Mouse (Mus musculus) stomach, embryonic 16.5 days (tissue): Measurements from ENCODE around the gene Trim58. TPM values are rescaled to one million over a fixed set of nuclear protein-coding genes. Genes with fewer than 3 reads are reported as not detected.

ENCODE experiments used
- ATAC-seq: fragments of 200-750 bp; cut with Nextera tagmentation; 2 replicates; pipeline ENCODE4 v1.8.0; 2017; ENCODE audit warnings: moderate number of reproducible peaks, moderate TSS enrichment; ENCODE audit not compliant: insufficient read depth, low FRiP score
- H3K27ac ChIP-seq: fragments of 300-500 bp; sonication (generic); 2 replicates; pipeline ENCODE4 v1.5.1; 2014; ENCODE audit warnings: low read length
- H3K27me3 ChIP-seq: fragments of 300-500 bp; sonication (generic); 2 replicates; pipeline ENCODE4 v1.6.1; 2014; ENCODE audit warnings: low read length, control low read depth, mixed read lengths; ENCODE audit not compliant: control insufficient read depth, insufficient read depth
- H3K36me3 ChIP-seq: fragments of 300-500 bp; sonication (generic); 2 replicates; pipeline ENCODE4 v1.6.1; 2014; ENCODE audit warnings: low read length; ENCODE audit not compliant: control insufficient read depth, insufficient read depth
- H3K4me1 ChIP-seq: fragments of 300-500 bp; sonication (generic); 2 replicates; pipeline ENCODE4 v1.6.1; 2014; ENCODE audit warnings: low read length, control low read depth, mixed read lengths; ENCODE audit not compliant: control insufficient read depth, insufficient read depth
- H3K4me2 ChIP-seq: fragments of 300-500 bp; sonication (generic); 2 replicates; pipeline ENCODE4 v1.6.1; 2014; ENCODE audit warnings: low read depth, low read length, mixed read lengths
- H3K4me3 ChIP-seq: fragments of 300-500 bp; sonication (generic); replicated peaks from 2 replicates; pipeline ENCODE4 v1.5.1; 2014; ENCODE audit warnings: mild to moderate bottlenecking, low read length
- H3K9ac ChIP-seq: fragments of 300-500 bp; sonication (generic); 2 replicates; pipeline ENCODE4 v1.6.1; 2014; ENCODE audit warnings: low read length
- H3K9me3 ChIP-seq: fragments of 300-500 bp; sonication (generic); replicated peaks from 2 replicates; pipeline ENCODE4 v1.6.1; 2016; ENCODE audit warnings: low read length, control low read depth; ENCODE audit not compliant: control insufficient read depth
- WGBS: fragments of 180-500 bp; shearing (Covaris S2); extraction: QIAGEN DNeasy Blood & Tissue Kit; methylation state at CpG from one replicate; pipeline ENCODE4 v1.1.7; 2014; 5-methylcytosine and 5-hydroxymethylcytosine counted together
- polyA plus RNA-seq: library from polyadenylated mRNA; unstranded; fragments of >200 nt; fragmentation: Nextera tagmentation; extraction: Ambion mirVana; gene quantifications from 2 replicates; pipeline ENCODE4 v1.2.1, GENCODE M21; 2015

Gene Trim58
- 0.66 and 0.67 TPM in 2 replicates for polyA plus RNA-seq

GRCm38 (mm10) chr11:58640272-58640867, at the start of gene Trim58:
Gene Trim58, plus strand, starts transcription at chr11:58640465.
- H3K4me3 ChIP-seq: peak within 1 kb of the TSS; percentile 37
- 4% methylated on average over 34 of the region's 34 CpGs for WGBS
- H3K9me3 ChIP-seq: no peaks in the 10 kb centered on the region
- H3K36me3 ChIP-seq: no peaks in the 10 kb centered on the region
- peak within 1 kb of the TSS; percentile 47; the same call in 1 of the 2 replicates for H3K9ac ChIP-seq
- H3K27me3 ChIP-seq: no peaks in the 10 kb centered on the region
- peaks cover 6% of the 10 kb centered on the region; the same call in 1 of the 2 replicates for H3K4me1 ChIP-seq
- H3K27ac ChIP-seq: no peak within 1 kb of the TSS
- ATAC-seq: no peak
- peak within 1 kb of the TSS; percentile 56 for H3K4me2 ChIP-seq

- H3K9me3 ChIP-seq: no peaks in the 10 kb centered on the region
- no peak within 1 kb of the TSS for H3K4me2 ChIP-seq
- H3K4me1 ChIP-seq: no peaks in the 10 kb centered on the region
- H3K27ac ChIP-seq: no peak within 1 kb of the TSS
- no peak for ATAC-seq
- no peaks in the 10 kb centered on the region for H3K36me3 ChIP-seq
- H3K9ac ChIP-seq: no peak within 1 kb of the TSS
- H3K4me3 ChIP-seq: no peak within 1 kb of the TSS
- H3K27me3 ChIP-seq: no peaks in the 10 kb centered on the region
- 76% methylated on average over 6 of the region's 6 CpGs for WGBS
Measured at GRCm38 (mm10) chr11:58594814-58595213, 45.5 kb upstream of the Trim58 start, which contains the start of gene Olfr324. Gene Olfr324, plus strand, starts transcription at chr11:58595114.

DNA sequence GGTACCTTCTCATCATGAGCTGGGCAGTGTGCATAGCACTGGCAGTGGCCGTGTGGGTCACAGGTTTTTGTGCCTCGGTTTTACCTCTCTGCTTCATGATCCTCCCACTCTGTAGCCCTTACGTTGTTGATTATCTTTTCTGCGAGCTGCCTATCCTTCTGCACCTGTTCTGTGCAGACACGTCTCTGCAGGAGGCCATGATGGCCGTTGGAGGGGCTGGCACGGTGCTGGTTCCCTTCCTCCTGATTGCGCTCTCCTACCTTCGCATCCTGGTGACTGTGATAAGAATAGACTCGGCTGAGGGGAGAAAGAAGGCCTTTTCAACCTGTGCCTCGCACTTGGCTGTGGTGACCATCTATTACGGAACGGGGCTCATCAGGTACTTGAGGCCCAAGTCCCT, 42.4 kb upstream of the Trim58 start:
- WGBS: 79% methylated on average over 13 of the region's 13 CpGs
- no peaks in the 10 kb centered on the region for H3K36me3 ChIP-seq
- ATAC-seq: no peak
- no peak overlapping the region for H3K27ac ChIP-seq
- H3K27me3 ChIP-seq: no peaks in the 10 kb centered on the region
- H3K4me2 ChIP-seq: no peak overlapping the region
- no peaks in the 10 kb centered on the region for H3K4me1 ChIP-seq
- H3K9me3 ChIP-seq: no peaks in the 10 kb centered on the region
- H3K9ac ChIP-seq: no peak overlapping the region
- H3K4me3 ChIP-seq: no peak overlapping the region

DNA sequence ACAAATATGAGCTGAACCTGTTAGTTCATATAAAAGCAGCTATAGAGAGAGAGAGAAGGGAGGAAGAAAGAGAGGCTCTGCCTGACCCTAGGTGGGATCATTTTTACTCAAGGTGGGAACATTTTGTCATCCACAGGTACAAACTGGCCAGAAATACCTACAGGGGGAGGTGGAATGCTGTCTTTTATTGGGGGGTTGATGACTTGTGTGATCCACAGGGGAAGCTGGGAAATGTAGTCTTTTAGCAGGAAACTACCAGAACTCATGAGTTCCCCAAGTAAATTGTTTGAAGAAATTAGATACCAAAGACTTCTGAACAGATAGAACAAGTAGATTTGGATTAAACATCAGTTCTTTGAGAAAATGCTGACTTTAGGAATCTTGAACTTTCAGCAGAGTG, 38.2 kb upstream of the Trim58 start:
- Histone ChIP-seq H3K27ac (no peak overlapping the region), H3K36me3 (no peaks in the 10 kb centered on the region), H3K4me3 (no peak overlapping the region), H3K4me1 (no peaks in the 10 kb centered on the region), H3K9ac (no peak overlapping the region; the same call in 1 of the 2 replicates), H3K9me3 (no peaks in the 10 kb centered on the region), H3K27me3 (no peaks in the 10 kb centered on the region), H3K4me2 (no peak overlapping the region)
- ATAC-seq: no peak

DNA sequence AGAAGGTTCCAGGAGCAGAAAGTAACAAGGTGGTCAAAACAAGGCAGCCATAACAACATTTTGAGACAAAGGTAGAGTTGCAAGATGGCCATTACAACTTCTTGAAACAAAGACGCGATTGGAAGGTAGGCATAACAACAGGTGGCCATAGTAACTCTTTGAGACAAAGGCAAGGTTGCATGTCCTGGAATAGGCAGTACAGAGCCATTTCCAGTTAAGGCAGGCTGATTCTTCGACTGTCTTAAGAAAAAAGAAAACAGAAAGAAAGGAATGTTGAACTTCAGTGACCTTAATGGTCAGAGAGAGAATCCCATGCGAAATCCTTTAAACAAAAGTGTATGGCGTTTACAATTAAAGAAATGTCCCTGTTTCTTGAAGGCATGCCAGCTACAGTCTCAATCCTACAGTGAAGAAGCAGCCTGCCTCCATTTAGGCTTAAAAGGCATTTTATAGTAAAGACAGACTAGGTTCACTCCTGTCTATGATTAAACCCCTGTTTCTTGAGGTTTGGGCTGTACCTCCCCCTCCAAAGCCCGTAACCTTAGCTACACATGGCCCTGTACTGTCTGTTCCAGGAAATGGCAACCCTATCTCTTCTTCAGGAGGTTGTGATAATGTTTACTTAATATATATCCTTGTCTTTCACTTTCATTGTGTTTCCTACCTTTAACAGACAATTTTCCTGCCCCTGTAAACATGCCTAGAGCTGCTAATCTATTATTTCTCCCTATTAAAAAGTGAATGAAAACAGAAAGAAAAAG, 37.3 kb upstream of the Trim58 start:
- no peaks in the 10 kb centered on the region for H3K27me3 ChIP-seq
- 63% methylated on average over 6 of the region's 6 CpGs for WGBS
- no peak overlapping the region for H3K4me3 ChIP-seq
- no peak overlapping the region for H3K4me2 ChIP-seq
- no peaks in the 10 kb centered on the region for H3K4me1 ChIP-seq
- ATAC-seq: no peak
- H3K27ac ChIP-seq: no peak overlapping the region
- no peaks in the 10 kb centered on the region for H3K36me3 ChIP-seq
- no peak overlapping the region for H3K9ac ChIP-seq
- H3K9me3 ChIP-seq: no peaks in the 10 kb centered on the region

GRCm38 (mm10) chr11:58604688-58605087, 35.6 kb upstream of the Trim58 start:
- H3K4me2 ChIP-seq: no peak overlapping the region
- ATAC-seq: no peak
- H3K4me3 ChIP-seq: no peak overlapping the region
- H3K4me1 ChIP-seq: no peaks in the 10 kb centered on the region
- 44% methylated on average over 2 of the region's 2 CpGs for WGBS
- no peaks in the 10 kb centered on the region for H3K36me3 ChIP-seq
- no peak overlapping the region for H3K9ac ChIP-seq
- H3K27ac ChIP-seq: peak overlapping the region; percentile 51; the same call in 1 of the 2 replicates
- H3K9me3 ChIP-seq: no peaks in the 10 kb centered on the region
- H3K27me3 ChIP-seq: no peaks in the 10 kb centered on the region

DNA sequence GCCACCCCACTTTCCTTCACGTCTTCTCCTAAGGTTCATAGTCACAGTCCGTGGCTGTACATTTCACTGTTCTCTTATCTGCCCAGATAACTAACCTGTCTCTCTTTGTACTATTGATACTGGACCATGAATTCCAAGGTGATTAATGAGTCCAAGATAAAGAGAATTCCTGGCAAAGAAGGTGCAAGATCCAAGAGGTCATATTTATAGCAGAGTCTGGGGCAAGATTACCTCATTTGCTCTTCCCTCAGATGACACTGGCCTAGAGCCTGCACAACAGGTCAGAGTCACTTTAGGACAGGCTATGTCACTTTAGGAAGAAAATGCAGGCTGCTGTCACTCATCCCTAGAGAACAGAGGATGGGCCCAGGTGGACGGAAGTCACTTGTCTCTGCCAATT, 35.0 kb upstream of the Trim58 start:
- WGBS: 51% methylated on average over 3 of the region's 3 CpGs

GRCm38 (mm10) chr11:58606177-58606919, 33.9 kb upstream of the Trim58 start:
- no peaks in the 10 kb centered on the region for H3K9me3 ChIP-seq
- H3K4me1 ChIP-seq: no peaks in the 10 kb centered on the region
- peak; percentile 72; the same call in 1 of the 2 replicates for ATAC-seq
- no peak overlapping the region for H3K4me2 ChIP-seq
- no peak overlapping the region for H3K9ac ChIP-seq
- no peaks in the 10 kb centered on the region for H3K36me3 ChIP-seq
- no peak overlapping the region for H3K27ac ChIP-seq
- H3K27me3 ChIP-seq: no peaks in the 10 kb centered on the region
- H3K4me3 ChIP-seq: no peak overlapping the region
- WGBS: 75% methylated on average over 12 of the region's 12 CpGs

More for the DNA sequence above, 35.0 kb upstream of the Trim58 start:
- no peak; the same call in 1 of the 2 replicates for ATAC-seq
- Histone ChIP-seq H3K27ac (peak overlapping the region; percentile 51; the same call in 1 of the 2 replicates), H3K4me2 (no peak overlapping the region), H3K4me1 (no peaks in the 10 kb centered on the region), H3K9ac (no peak overlapping the region), H3K36me3 (no peaks in the 10 kb centered on the region), H3K27me3 (no peaks in the 10 kb centered on the region), H3K4me3 (no peak overlapping the region), H3K9me3 (no peaks in the 10 kb centered on the region)

- Histone ChIP-seq H3K9me3 (no peaks in the 10 kb centered on the region), H3K4me2 (no peak overlapping the region), H3K4me3 (no peak overlapping the region), H3K36me3 (no peaks in the 10 kb centered on the region), H3K27me3 (no peaks in the 10 kb centered on the region), H3K9ac (no peak overlapping the region), H3K4me1 (no peaks in the 10 kb centered on the region), H3K27ac (no peak overlapping the region)
- ATAC-seq: no peak
- WGBS: 76% methylated on average over 6 of the region's 6 CpGs
Measured at GRCm38 (mm10) chr11:58607030-58607429, 33.2 kb upstream of the Trim58 start.
